Comparison of ENCODE assay signal across 38 mouse cellular contexts in genomic region chrX:60001461-60001860, GRCm38 (mm10). TPM values are rescaled to one million over a fixed set of nuclear protein-coding genes. Genes with fewer than 3 reads are reported as not detected.
DNase-seq lines count a peak whose midpoint lies in the region; ATAC-seq and TF ChIP-seq lines count a peak whose summit lies in the region.
"Had no signal": no experiment of that assay in that cellular context is flagged by ENCODE, and none has a peak within 500 bp of the region (broad histone marks: within the 10 kb centered on the region; RNA-seq: fewer than 3 reads in every experiment).

No protein-coding gene starts in this region.

- no peaks in the 10 kb centered on the region for H3K36me3 ChIP-seq in lung, postnatal 0 days (ENCODE audit: insufficient read depth, low read length)
- no peaks in the 10 kb centered on the region for H3K36me3 ChIP-seq in CH12.LX (replicated peaks in 1 of 2; ENCODE audit: control insufficient read depth in 1 of 2, insufficient read depth in 1 of 2, low read length in 1 of 2)
- H3K36me3 ChIP-seq: embryonic facial prominence, embryonic 10.5 days; embryonic facial prominence, embryonic 15.5 days; forebrain, embryonic 12.5 days; G1E; kidney, embryonic 15.5 days; liver, embryonic 15.5 days; midbrain, embryonic 13.5 days had no signal

- no peak overlapping the region for H3K4me3 ChIP-seq in lung, postnatal 0 days (ENCODE audit: low read depth, low read length)
- no peak overlapping the region for H3K4me3 ChIP-seq in CH12.LX (replicated peaks in 1 of 3; ENCODE audit: low read depth in 2 of 3, low read length in 2 of 3, poor library complexity in 1 of 3)
- H3K4me3 ChIP-seq: embryonic facial prominence, embryonic 10.5 days; embryonic facial prominence, embryonic 15.5 days; forebrain, embryonic 12.5 days; kidney, embryonic 15.5 days; layer of hippocampus, adult 2 months; liver, embryonic 15.5 days; megakaryocyte, embryonic 14.5 days; midbrain, embryonic 13.5 days had no signal

- no peaks in the 10 kb centered on the region for H3K4me1 ChIP-seq in lung, postnatal 0 days (ENCODE audit: insufficient read depth, low read depth, low read length)
- H3K4me1 ChIP-seq in CH12.LX (ENCODE audit: control insufficient read depth in 1 of 2, insufficient read depth in 2 of 2): peaks cover 0 to 11% of the 10 kb centered on the region in 2 experiments; a peak in 1 of 4 replicates
- H3K4me1 ChIP-seq: embryonic facial prominence, embryonic 10.5 days; embryonic facial prominence, embryonic 15.5 days; forebrain, embryonic 12.5 days; kidney, embryonic 15.5 days; liver, embryonic 15.5 days; megakaryocyte, embryonic 14.5 days; midbrain, embryonic 13.5 days had no signal

- no peak for TF ChIP-seq RAD21 in CH12.LX (IDR thresholded peaks at IDR 0.05; ENCODE audit: low read depth, low read length)

- DNase-seq in lung, postnatal 0 days (ENCODE audit: low spot score): peak; percentile 5
- no peak for DNase-seq in lung, adult 18-20 months
- peak; percentile 41 for DNase-seq in CH12.LX (ENCODE audit: extremely low read depth)
- no peak for DNase-seq in retina, postnatal 1 day
- DNase-seq in left cerebral cortex, postnatal 36 days (ENCODE audit: low spot score in 2 of 2): no peak
- DNase-seq in adrenal gland, adult 8-10 months: no peak
- DNase-seq: adrenal gland, postnatal 25 days; cerebellum, adult 2 months; cerebellum, postnatal 14 days; forebrain, postnatal 0 days; kidney, postnatal 25 days; liver; right cerebral cortex, postnatal 25 days; spleen, adult 18-20 months had no signal

- H3K9ac ChIP-seq in lung, postnatal 0 days (replicated peaks; ENCODE audit: low read depth): no peak overlapping the region
- H3K9ac ChIP-seq in CH12.LX (ENCODE audit: insufficient read depth, low read depth): no peak overlapping the region
- H3K9ac ChIP-seq: embryonic facial prominence, embryonic 15.5 days; forebrain, embryonic 12.5 days; forebrain, postnatal 0 days; hindbrain, embryonic 14.5 days; kidney, embryonic 15.5 days; liver, embryonic 15.5 days; midbrain, embryonic 13.5 days had no signal

- TF ChIP-seq CTCF in lung, postnatal 0 days (IDR thresholded peaks at IDR 0.05): no peak
- no peak for TF ChIP-seq CTCF in CH12.LX (conservative IDR thresholded peaks at IDR 0.05 in 1 of 2, IDR thresholded peaks at IDR 0.05 in 1 of 2; ENCODE audit: low read depth in 2 of 2, low read length in 2 of 2)

- ATAC-seq in lung, postnatal 0 days: no peak
- ATAC-seq in granulocyte monocyte progenitor cell, adult 5-6 weeks (replicated peaks; ENCODE audit: poor library complexity, severe bottlenecking): peak; percentile 97
- ATAC-seq in monocyte, adult 5-6 weeks (replicated peaks; ENCODE audit: insufficient number of reproducible peaks, low FRiP score, low TSS enrichment, poor library complexity, severe bottlenecking): peak; percentile 90
- ATAC-seq: forebrain, postnatal 0 days; intestine, postnatal 0 days; midbrain, embryonic 13.5 days; Patski had no signal

- no peak for TF ChIP-seq POLR2A in CH12.LX (IDR thresholded peaks at IDR 0.05; ENCODE audit: low read depth, low read length)

- dilution Hi-C loops in CH12.LX (cut with MboI; ENCODE audit: extremely low pct_ligation_motif_present, extremely low pct_unique_long_range_greater_than_20kb, low sequenced_read_pairs): no loop called here

- intact Hi-C loops in left cerebral cortex, postnatal 36 days (cut with DNase I): no loop called here

- in situ Hi-C loops in CH12.LX (cut with MboI; ENCODE audit: low pct_ligation_motif_present, low pct_unique_long_range_greater_than_20kb, low sequenced_read_pairs): no loop called here

- TF ChIP-seq EP300 in lung, postnatal 0 days (IDR thresholded peaks at IDR 0.05): no peak
- TF ChIP-seq EP300 in CH12.LX (IDR thresholded peaks at IDR 0.05; ENCODE audit: low read length): peak; percentile 89

- no peaks in the 10 kb centered on the region for H3K9me3 ChIP-seq in lung, postnatal 0 days (ENCODE audit: low read length)
- H3K9me3 ChIP-seq in CH12.LX (replicated peaks; ENCODE audit: low read length): no peaks in the 10 kb centered on the region
- H3K9me3 ChIP-seq: embryonic facial prominence, embryonic 10.5 days; embryonic facial prominence, embryonic 15.5 days; forebrain, embryonic 12.5 days; G1E; kidney, embryonic 15.5 days; liver, embryonic 15.5 days; megakaryocyte, embryonic 14.5 days; midbrain, embryonic 13.5 days had no signal

- no peaks in the 10 kb centered on the region for H3K27me3 ChIP-seq in lung, postnatal 0 days (replicated peaks; ENCODE audit: insufficient read depth, low read length)
- H3K27me3 ChIP-seq in CH12.LX (replicated peaks): no peaks in the 10 kb centered on the region
- H3K27me3 ChIP-seq: embryonic facial prominence, embryonic 15.5 days; forebrain, embryonic 12.5 days; kidney, embryonic 15.5 days; liver, embryonic 15.5 days; megakaryocyte, embryonic 14.5 days; midbrain, embryonic 13.5 days had no signal

- WGBS in lung, postnatal 0 days: 82% methylated on average over 2 of the region's 2 CpGs

- H3K27ac ChIP-seq in lung, postnatal 0 days (ENCODE audit: low read length): no peak overlapping the region
- peak overlapping the region; percentile 62; the same call in 1 of the 2 replicates for H3K27ac ChIP-seq in CH12.LX (ENCODE audit: insufficient read depth, low read depth)
- H3K27ac ChIP-seq: embryonic facial prominence, embryonic 10.5 days; embryonic facial prominence, embryonic 15.5 days; forebrain, embryonic 12.5 days; hindbrain, embryonic 14.5 days; kidney, embryonic 15.5 days; layer of hippocampus, adult 2 months; liver, embryonic 15.5 days; midbrain, embryonic 13.5 days had no signal

- no peak overlapping the region for H3K4me2 ChIP-seq in lung, postnatal 0 days (replicated peaks; ENCODE audit: low read depth, low read length)
- peak overlapping the region; percentile 6; the same call in 1 of the 2 replicates for H3K4me2 ChIP-seq in CH12.LX (ENCODE audit: insufficient read depth, low read depth, poor library complexity, severe bottlenecking)
- H3K4me2 ChIP-seq: embryonic facial prominence, embryonic 15.5 days; forebrain, embryonic 12.5 days; hindbrain, embryonic 14.5 days; kidney, embryonic 15.5 days; liver, embryonic 15.5 days; midbrain, embryonic 13.5 days had no signal

- no peaks in the 10 kb centered on the region for H3K79me2 ChIP-seq in CH12.LX (replicated peaks; ENCODE audit: control insufficient read depth, extremely low read depth, insufficient read depth, poor library complexity, severe bottlenecking)

TF ChIP-seq in CH12.LX, 34 proteins besides CTCF, POLR2A, EP300 and RAD21:
- peak; percentile 42; the same call in 1 of the 2 replicates for TF ChIP-seq MEF2A (IDR thresholded peaks at IDR 0.05; ENCODE audit: borderline replicate concordance, low read depth, low read length)
- peak; percentile 84 for TF ChIP-seq IRF4 (IDR thresholded peaks at IDR 0.05; ENCODE audit: low read depth, low read length)
- no peak for TF ChIP-seq ELF1 (IDR thresholded peaks at IDR 0.05; ENCODE audit: low read depth, low read length)

RNA-seq across cellular contexts. Expression of gene F9, which starts 2.2 kb away (rescaled TPM):
- polyA plus RNA-seq in lung, postnatal 0 days (2015; fragmentation: Nextera tagmentation; extraction: Ambion mirVana): not detected in 2 replicates
- 0.42 and 0.55 TPM in 2 replicates for total RNA-seq in CH12.LX (2012; rRNA removed)
- total RNA-seq in CH12.LX (2014; rRNA removed): 2.0 and 2.6 TPM in 2 replicates
- polyA plus RNA-seq in CH12.LX (2012; ENCODE audit: insufficient read length, low read depth): 1.9 and 2.8 TPM in 2 replicates
- not detected in 2 replicates for total RNA-seq in granulocyte monocyte progenitor cell, adult 5-6 weeks (2014; fragmentation: Nextera tagmentation)
- total RNA-seq in granulocyte monocyte progenitor cell, adult 5-6 weeks (2017): 0.09 TPM in 1 of 2 replicates, not detected in the other
- total RNA-seq in monocyte, adult 5-6 weeks (2017): 0.29 to 0.64 TPM (median 0.39 TPM) in 3 replicates
- under 1 TPM; 0.23 to 0.37 TPM for total RNA-seq in left cerebral cortex, postnatal 36 days (2021)
- total RNA-seq in adrenal gland, adult 8-10 months (2022): under 1 TPM in 1 of 4 experiments, not detected in 3; 0.27 TPM
- total RNA-seq: adrenal gland, postnatal 25 days; forebrain, postnatal 0 days; G1E; gastrocnemius, adult 8-10 months; heart, postnatal 25 days had no signal
- polyA plus RNA-seq: C2C12; embryonic facial prominence, embryonic 10.5 days; embryonic facial prominence, embryonic 15.5 days; forebrain, embryonic 12.5 days; G1E; heart, embryonic 14.5 days; hindbrain, embryonic 14.5 days; kidney, embryonic 15.5 days; limb, embryonic 11.5 days; lung, embryonic 16.5 days; midbrain, embryonic 13.5 days; neural tube, embryonic 14.5 days; Patski; stomach, embryonic 14.5 days; testis, adult 2 months; thymus, postnatal 0 days had no signal

Comparison
In these comparisons a context has a peak if more than half of its experiments do, and no peak if none do; other contexts are left out.
1. DNase-seq: peak in lung, postnatal 0 days (single experiment) and CH12.LX (single experiment); none in lung, adult 18-20 months (0 of 2), retina, postnatal 1 day (single experiment), left cerebral cortex, postnatal 36 days (0 of 2) and adrenal gland, adult 8-10 months (single experiment).